In the genomic region with DNA sequence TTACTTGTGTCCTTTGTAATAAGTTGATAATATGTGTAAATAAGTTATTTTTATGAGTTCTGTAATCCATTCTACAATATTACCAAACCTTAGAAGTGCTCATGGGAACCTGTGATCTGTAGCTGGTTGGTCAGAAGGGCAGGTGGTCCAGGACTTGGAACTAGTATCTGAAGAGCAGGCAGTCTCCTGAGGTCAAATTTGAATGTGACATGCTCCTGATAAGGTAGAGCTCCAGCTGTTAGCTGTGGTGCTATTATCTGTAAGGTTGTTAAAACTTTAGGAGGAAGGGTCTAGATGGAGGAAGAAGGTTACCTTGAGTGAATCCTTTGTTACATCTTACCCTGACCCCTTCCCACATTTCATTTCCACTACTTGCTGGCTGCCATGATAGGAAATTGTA, we compare ENCODE assay signal across 18 mouse cellular contexts.
"Had no signal": no experiment of that assay in that cellular context is flagged by ENCODE, and none has a peak within 500 bp of the region (broad histone marks: within the 10 kb centered on the region; RNA-seq: fewer than 3 reads in every experiment).

No protein-coding gene starts in this region.

- H3K27ac ChIP-seq: kidney, postnatal 0 days; layer of hippocampus, adult 2 months; limb, embryonic 10.5 days; limb, embryonic 13.5 days; lung, embryonic 15.5 days; midbrain, embryonic 13.5 days; neural tube, embryonic 13.5 days; stomach, postnatal 0 days had no signal

- DNase-seq: kidney, adult 2 months; kidney, postnatal 25 days; layer of hippocampus, adult 9-11 months; lung, postnatal 10 days; lung, postnatal 36 days; right cerebral cortex, postnatal 14 days; right cerebral cortex, postnatal 4 days had no signal

- H3K9ac ChIP-seq: limb, embryonic 13.5 days; lung, embryonic 15.5 days; midbrain, embryonic 13.5 days; neural tube, embryonic 13.5 days had no signal

- H3K4me3 ChIP-seq: layer of hippocampus, adult 2 months; limb, embryonic 10.5 days; limb, embryonic 13.5 days; lung, embryonic 15.5 days; midbrain, embryonic 13.5 days; myocyte; neural tube, embryonic 13.5 days had no signal

- H3K4me2 ChIP-seq: limb, embryonic 13.5 days; lung, embryonic 15.5 days; midbrain, embryonic 13.5 days; neural tube, embryonic 13.5 days had no signal

- H3K36me3 ChIP-seq: limb, embryonic 10.5 days; limb, embryonic 13.5 days; lung, embryonic 15.5 days; midbrain, embryonic 13.5 days; neural tube, embryonic 13.5 days had no signal

- H3K27me3 ChIP-seq: limb, embryonic 13.5 days; lung, embryonic 15.5 days; midbrain, embryonic 13.5 days; neural tube, embryonic 13.5 days had no signal

- H3K9me3 ChIP-seq: limb, embryonic 10.5 days; limb, embryonic 13.5 days; lung, embryonic 15.5 days; midbrain, embryonic 13.5 days; neural tube, embryonic 13.5 days had no signal

- ATAC-seq: intestine, postnatal 0 days; midbrain, embryonic 13.5 days; midbrain, embryonic 16.5 days had no signal
